8 mouse cellular contexts compared by ENCODE assay signal in the genomic region with DNA sequence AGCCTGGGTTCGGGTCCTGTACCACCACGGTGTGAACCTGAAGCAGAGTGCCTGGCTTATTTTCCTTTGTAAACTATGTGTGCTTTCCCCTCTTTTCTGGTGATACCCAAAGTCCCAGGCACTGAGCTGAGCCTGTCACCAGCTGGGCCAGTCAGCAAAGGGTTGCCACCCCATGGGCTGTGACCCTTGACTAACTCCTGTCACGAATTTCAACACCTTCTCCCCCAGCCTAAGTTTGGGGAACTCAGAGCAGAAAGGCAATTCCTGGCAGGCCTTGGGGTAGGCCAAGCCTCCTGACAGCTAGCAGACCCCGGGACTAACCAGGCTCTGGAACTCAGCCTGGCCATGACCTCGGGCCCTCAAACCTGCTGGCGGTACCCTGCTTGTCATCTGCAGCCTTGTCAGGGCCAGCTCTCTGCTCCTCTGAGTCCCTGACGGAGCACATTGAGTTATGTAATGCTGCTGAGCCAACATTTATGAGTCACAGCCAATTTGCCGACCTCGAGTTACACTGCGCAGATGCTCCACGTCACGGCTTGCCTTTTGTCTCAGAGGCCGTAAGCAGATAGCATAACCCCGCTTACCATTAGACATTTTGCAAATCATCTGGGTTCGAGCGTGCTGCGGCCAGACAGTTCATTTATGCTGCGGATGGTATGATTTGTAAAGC.
A peak's percentile ranks its signal among the peaks of the same experiment; 100 is the strongest.
DNase-seq lines count a peak whose midpoint lies in the region; ATAC-seq and TF ChIP-seq lines count a peak whose summit lies in the region.

No protein-coding gene starts in this region.

- H3K4me3 ChIP-seq in liver, embryonic 11.5 days (ENCODE audit: low read depth, low read length), result no peak overlapping the region
- H3K4me3 ChIP-seq in gastrocnemius, adult 2 months, result peak overlapping the region; percentile 36
- H3K4me3 ChIP-seq in lung, postnatal 0 days (ENCODE audit: low read depth, low read length), result no peak overlapping the region

- H3K4me2 ChIP-seq in liver, embryonic 11.5 days, result no peak overlapping the region
- no peak overlapping the region for H3K4me2 ChIP-seq in lung, postnatal 0 days (replicated peaks; ENCODE audit: low read depth, low read length)

- TF ChIP-seq EP300 in lung, postnatal 0 days (IDR thresholded peaks at IDR 0.05), result no peak

- no peaks in the 10 kb centered on the region for H3K4me1 ChIP-seq in liver, embryonic 11.5 days (replicated peaks; ENCODE audit: control insufficient read depth, insufficient read depth, low read length)
- H3K4me1 ChIP-seq in lung, postnatal 0 days (ENCODE audit: insufficient read depth, low read depth, low read length), result no peaks in the 10 kb centered on the region

- no peaks in the 10 kb centered on the region; the same call in 1 of the 2 replicates for H3K27me3 ChIP-seq in liver, embryonic 11.5 days (replicated peaks; ENCODE audit: control insufficient read depth, insufficient read depth, low read length)
- H3K27me3 ChIP-seq in lung, postnatal 0 days (replicated peaks; ENCODE audit: insufficient read depth, low read length), result no peaks in the 10 kb centered on the region

- no peak for TF ChIP-seq CTCF in gastrocnemius, adult 2 months (IDR thresholded peaks at IDR 0.05)
- no peak for TF ChIP-seq CTCF in lung, postnatal 0 days (IDR thresholded peaks at IDR 0.05)

- H3K9ac ChIP-seq in liver, embryonic 11.5 days (ENCODE audit: low read depth, low read length), result no peak overlapping the region
- no peak overlapping the region for H3K9ac ChIP-seq in lung, postnatal 0 days (replicated peaks; ENCODE audit: low read depth)

- DNase-seq in liver, result peak; percentile 11
- DNase-seq in liver, embryonic 11.5 days (ENCODE audit: low spot score), result no peak
- peak; percentile 27 for DNase-seq in cerebellum, adult 11 months
- peak; percentile 74 for DNase-seq in gastrocnemius, adult 2 months
- DNase-seq in kidney, postnatal 25 days, result peak; percentile 29 to 66
- peak; percentile 77 for DNase-seq in lung, postnatal 0 days (ENCODE audit: low spot score)
- peak; percentile 50 for DNase-seq in urinary bladder, postnatal 25 days (ENCODE audit: low spot score)
- DNase-seq in thymus, postnatal 14 days, result no peak

- H3K36me3 ChIP-seq in liver, embryonic 11.5 days (ENCODE audit: control insufficient read depth, insufficient read depth, low read length), result no peaks in the 10 kb centered on the region
- H3K36me3 ChIP-seq in lung, postnatal 0 days (ENCODE audit: insufficient read depth, low read length), result no peaks in the 10 kb centered on the region

- intact Hi-C loops in gastrocnemius, adult 2 months (cut with DNase I), result no loop called here

- no peaks in the 10 kb centered on the region for H3K9me3 ChIP-seq in liver, embryonic 11.5 days (ENCODE audit: control insufficient read depth, low read length)
- no peaks in the 10 kb centered on the region for H3K9me3 ChIP-seq in lung, postnatal 0 days (ENCODE audit: low read length)

- no peak for ATAC-seq in liver, embryonic 11.5 days (replicated peaks; ENCODE audit: low FRiP score)
- ATAC-seq in lung, postnatal 0 days, result peak; percentile 83

- WGBS in liver, embryonic 11.5 days, result 66% methylated on average over 18 of the region's 18 CpGs
- WGBS in lung, postnatal 0 days, result 53% methylated on average over 18 of the region's 18 CpGs

- H3K27ac ChIP-seq in liver, embryonic 11.5 days (ENCODE audit: low read depth, low read length), result no peak overlapping the region
- peak overlapping the region; percentile 49 for H3K27ac ChIP-seq in gastrocnemius, adult 2 months
- H3K27ac ChIP-seq in lung, postnatal 0 days (ENCODE audit: low read length), result no peak overlapping the region

Comparison
In these comparisons a context has a peak if more than half of its experiments do, and no peak if none do; other contexts are left out.
1. DNase-seq: peak in liver (single experiment), cerebellum, adult 11 months (single experiment), gastrocnemius, adult 2 months (single experiment), kidney, postnatal 25 days (2 of 2), lung, postnatal 0 days (single experiment) and urinary bladder, postnatal 25 days (single experiment); none in liver, embryonic 11.5 days (single experiment) and thymus, postnatal 14 days (single experiment).